Mouse (Mus musculus): ENCODE measurements around the gene Mettl22. TPM values are rescaled to one million over a fixed set of nuclear protein-coding genes. Genes with fewer than 3 reads are reported as not detected.

The Mettl22 gene
- total RNA-seq (2014; fragmentation: Nextera tagmentation) (23.8 and 25.0 TPM in 2 replicates), total RNA-seq (2017) (10.3 and 11.5 TPM in 2 replicates)

DNA sequence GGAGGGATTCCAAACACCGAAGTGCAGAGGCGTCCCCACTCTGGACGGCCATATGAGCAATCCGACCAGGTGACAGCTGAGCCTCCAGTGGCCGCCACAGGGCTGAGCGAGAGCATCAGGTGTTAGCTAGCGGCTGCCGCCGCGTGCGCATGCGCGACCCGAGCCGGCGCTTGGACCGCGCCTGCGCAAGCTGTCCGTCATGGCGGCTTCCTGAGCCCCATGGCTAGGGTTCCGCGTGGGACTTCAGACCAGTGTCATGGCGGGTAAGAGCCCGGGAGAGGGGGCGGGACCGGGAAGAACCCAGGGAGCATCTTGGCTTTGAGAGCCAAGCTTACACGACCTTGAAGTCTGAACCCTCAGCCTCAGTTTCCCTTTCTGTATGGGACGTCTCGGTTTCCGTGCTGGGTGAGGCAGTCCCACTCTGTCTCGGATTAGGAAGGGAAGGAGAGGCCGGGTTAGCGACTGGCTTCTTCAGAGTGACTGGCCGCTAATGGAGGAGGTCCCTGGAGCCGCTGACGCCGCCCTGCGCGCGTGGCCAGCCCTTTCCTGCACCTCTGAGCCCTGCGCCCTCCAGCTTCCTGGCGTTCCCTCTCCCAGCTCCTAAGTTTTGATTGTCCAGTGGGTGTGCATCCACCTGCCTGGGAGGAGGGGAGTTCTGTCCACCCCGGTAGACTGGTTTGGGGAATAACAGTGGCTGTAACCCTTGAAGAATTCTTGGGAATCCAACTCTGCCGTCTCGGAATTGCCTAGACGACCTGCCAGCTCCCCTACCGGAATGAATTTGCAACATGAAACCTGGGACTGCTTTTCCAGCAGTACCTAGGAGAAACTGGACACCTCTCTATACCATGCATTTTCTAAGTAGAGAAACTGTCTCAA lies at the start of gene Mettl22:
TSS of gene Mettl22 (plus strand) at position 186 of the 879 bp plus-strand sequence.
- ATAC-seq (replicated peaks; ENCODE audit: poor library complexity, severe bottlenecking), result peak; percentile 89

GRCm38 (mm10) chr16:8420842-8421241 lies 49.7 kb upstream of the Mettl22 start:
- no peak for ATAC-seq (replicated peaks; ENCODE audit: poor library complexity, severe bottlenecking)

- no peak for ATAC-seq (replicated peaks; ENCODE audit: poor library complexity, severe bottlenecking)
Measured at GRCm38 (mm10) chr16:8423626-8424114, 46.9 kb upstream of the Mettl22 start.

- no peak; the same call in 1 of the 2 replicates for ATAC-seq (replicated peaks; ENCODE audit: poor library complexity, severe bottlenecking)
Measured at GRCm38 (mm10) chr16:8424161-8424970, 46.2 kb upstream of the Mettl22 start.

GRCm38 (mm10) chr16:8424971-8425330 lies 45.6 kb upstream of the Mettl22 start, which contains the start of gene Tmem114:
Gene Tmem114 (minus strand): TSS chr16:8425136.
- ATAC-seq (replicated peaks; ENCODE audit: poor library complexity, severe bottlenecking), result no peak

DNA sequence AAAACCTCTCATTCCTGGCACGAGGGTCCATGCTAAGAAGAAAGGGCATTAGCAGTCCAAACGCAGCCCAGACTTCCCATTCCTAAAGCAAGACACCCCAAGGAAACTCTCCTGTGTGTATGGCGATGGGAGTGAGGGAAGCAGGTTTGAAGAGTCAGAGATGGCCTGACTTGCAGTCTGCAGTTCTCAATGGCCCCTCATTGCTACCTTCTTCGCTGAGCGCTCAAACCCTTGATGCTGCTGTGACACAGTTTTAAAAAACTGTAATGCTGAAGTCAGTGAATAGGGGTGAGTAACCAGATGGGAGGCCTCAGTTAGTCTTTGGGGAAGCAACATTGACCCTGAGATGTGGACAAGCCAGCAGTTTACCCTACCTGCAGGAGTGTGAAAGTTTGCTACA lies 44.9 kb upstream of the Mettl22 start:
- no peak for ATAC-seq (replicated peaks; ENCODE audit: poor library complexity, severe bottlenecking)

DNA sequence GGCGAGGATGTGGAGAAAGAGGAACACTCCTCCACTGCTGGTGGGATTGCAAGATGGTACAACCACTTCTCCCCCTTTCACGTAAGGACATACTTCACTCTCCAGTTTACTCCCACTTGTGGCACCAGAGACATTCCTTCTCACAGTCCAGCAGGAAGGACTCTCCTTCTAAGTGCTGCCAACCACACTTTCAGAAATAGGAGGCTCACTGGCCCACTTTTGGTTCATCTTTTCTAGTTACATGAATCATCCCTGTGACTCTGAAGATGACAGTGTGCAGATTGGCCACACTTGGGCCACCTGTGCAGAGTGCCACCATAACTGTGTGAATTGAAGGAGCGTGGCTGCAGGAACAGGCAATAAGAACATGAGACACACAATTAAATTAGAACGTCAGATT lies 41.1 kb upstream of the Mettl22 start:
- ATAC-seq (replicated peaks; ENCODE audit: poor library complexity, severe bottlenecking), result no peak

DNA sequence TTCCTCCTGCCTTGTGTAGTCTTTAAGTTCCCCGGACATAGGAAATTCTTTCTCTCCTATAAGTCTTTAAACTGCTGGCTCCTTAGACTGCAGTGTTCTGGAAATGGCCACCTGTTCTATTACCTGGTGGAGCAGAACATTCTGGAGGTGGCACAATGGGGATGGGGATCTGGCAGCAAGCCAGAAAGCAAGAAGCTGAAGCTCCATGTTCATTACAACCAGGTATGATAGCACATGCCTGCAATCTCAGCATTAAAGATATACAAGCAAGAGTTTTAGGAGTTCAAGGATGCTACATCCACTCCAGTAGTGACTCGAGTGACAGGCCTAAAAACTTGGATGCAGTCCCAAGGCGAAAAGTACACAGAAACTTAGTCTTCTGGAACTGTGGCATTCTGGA lies 38.0 kb upstream of the Mettl22 start:
- ATAC-seq (replicated peaks; ENCODE audit: poor library complexity, severe bottlenecking), result no peak

- no peak for ATAC-seq (replicated peaks; ENCODE audit: poor library complexity, severe bottlenecking)
Measured at GRCm38 (mm10) chr16:8444911-8445310, 25.7 kb upstream of the Mettl22 start.

GRCm38 (mm10) chr16:8446256-8446655 lies 24.3 kb upstream of the Mettl22 start:
- ATAC-seq (replicated peaks; ENCODE audit: poor library complexity, severe bottlenecking), result no peak

- ATAC-seq (replicated peaks; ENCODE audit: poor library complexity, severe bottlenecking), result no peak
Measured at GRCm38 (mm10) chr16:8453301-8453700, 17.3 kb upstream of the Mettl22 start.

GRCm38 (mm10) chr16:8455221-8455620 lies 15.4 kb upstream of the Mettl22 start:
- ATAC-seq (replicated peaks; ENCODE audit: poor library complexity, severe bottlenecking), result peak; percentile 94

GRCm38 (mm10) chr16:8458391-8458790 lies 12.2 kb upstream of the Mettl22 start:
- ATAC-seq (replicated peaks; ENCODE audit: poor library complexity, severe bottlenecking), result no peak

DNA sequence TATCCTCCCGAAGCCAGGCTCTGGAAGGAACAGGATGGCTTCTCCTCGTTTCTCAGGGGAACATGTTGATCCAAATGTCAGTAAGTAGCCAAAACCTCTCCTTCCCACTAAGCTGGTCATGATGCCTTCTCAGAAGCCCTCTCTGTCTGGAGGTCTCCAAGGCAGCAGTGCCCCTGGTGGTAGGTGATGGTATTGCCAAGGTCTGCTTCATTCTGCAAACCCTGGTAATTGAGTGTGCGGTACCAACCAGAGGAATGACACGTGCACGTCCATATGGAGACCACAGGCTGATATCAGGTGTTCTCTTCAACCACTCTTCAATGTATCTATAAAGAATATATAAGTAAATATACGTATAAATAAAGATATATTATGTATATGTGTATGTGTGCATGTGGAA lies 11.5 kb upstream of the Mettl22 start:
- ATAC-seq (replicated peaks; ENCODE audit: poor library complexity, severe bottlenecking), result peak; percentile 78

DNA sequence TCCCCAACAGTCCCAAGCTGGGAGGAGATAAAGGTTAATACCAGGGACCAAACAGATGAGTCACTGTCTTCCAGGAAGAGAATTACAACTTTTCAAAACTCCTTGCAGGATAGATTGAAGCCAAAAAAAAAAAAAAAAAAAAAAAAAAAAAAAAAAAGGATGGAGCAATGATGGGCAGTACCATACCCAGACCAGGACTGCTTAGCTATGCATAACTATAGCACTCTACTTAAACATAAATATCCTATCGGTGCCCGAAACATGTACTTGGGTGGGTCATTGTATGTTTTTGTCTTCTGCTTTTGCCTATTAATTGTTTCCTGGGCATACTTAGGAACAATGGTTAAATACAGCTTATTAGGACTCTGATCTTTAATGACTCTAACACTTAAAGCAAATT lies 456 bp upstream of the Mettl22 start:
- ATAC-seq (replicated peaks; ENCODE audit: poor library complexity, severe bottlenecking), result no peak

- no peak for ATAC-seq (replicated peaks; ENCODE audit: poor library complexity, severe bottlenecking)
Measured at GRCm38 (mm10) chr16:8487396-8488005, 16.9 kb downstream of the Mettl22 start.

DNA sequence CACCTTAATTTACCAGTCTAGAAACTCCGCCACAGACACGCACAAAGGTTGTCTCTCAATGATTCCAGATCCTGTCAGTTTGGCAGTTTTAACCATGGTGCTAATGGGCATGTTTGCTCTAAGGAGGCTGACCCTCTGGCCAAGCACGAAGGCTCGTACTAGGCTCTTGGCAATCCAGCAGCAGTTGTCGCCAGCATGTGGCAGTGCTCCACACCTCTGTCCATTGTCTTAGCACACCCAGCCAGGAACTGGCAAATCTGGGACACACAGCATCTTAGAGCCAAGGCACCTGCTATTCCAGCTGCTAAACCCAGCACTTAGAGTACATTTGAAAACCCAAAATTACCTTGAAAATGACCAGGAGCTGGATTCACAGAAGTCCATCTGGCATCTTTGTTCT lies 18.8 kb downstream of the Mettl22 start:
- no peak for ATAC-seq (replicated peaks; ENCODE audit: poor library complexity, severe bottlenecking)

- no peak for ATAC-seq (replicated peaks; ENCODE audit: poor library complexity, severe bottlenecking)
Measured at GRCm38 (mm10) chr16:8491743-8492490, 21.3 kb downstream of the Mettl22 start.

GRCm38 (mm10) chr16:8494268-8494667 lies 23.7 kb downstream of the Mettl22 start:
- peak; percentile 93 for ATAC-seq (replicated peaks; ENCODE audit: poor library complexity, severe bottlenecking)

DNA sequence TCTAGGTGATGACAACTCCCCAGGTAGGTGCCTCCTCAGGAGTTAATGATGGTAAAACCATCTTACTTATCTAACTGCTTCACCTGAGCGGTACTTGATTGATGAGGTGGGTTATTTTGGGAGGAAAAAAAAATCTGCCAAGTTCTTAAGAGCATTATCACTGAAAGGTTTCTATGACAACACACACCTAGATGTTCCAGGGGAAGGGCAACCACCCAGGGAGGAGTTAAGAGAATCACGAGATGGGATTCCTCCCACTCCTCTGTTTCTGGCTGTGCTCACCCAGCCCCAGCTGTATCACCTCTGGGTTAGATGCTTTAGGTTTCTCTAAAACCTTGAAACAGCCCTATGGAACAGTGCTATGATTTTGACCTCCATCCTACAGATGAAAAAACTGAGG lies 26.4 kb downstream of the Mettl22 start:
- no peak for ATAC-seq (replicated peaks; ENCODE audit: poor library complexity, severe bottlenecking)
